Mouse (Mus musculus) liver, adult 2 months (tissue): ENCODE results near the gene Ablim2.

Source experiments
- CTCF ChIP-seq: fragments of 200-500 bp; IDR thresholded peaks from 2 replicates; pipeline ENCODE4 v1.5.1; 2011; ENCODE audit warnings: low read depth, low read length, control low read depth
- POLR2A ChIP-seq: fragments of 200-500 bp; IDR thresholded peaks from 2 replicates; pipeline ENCODE4 v1.6.1; 2011; ENCODE audit warnings: low read length, control low read depth; ENCODE audit not compliant: insufficient read depth; ENCODE audit errors: extremely low read depth

GRCm38 (mm10) chr5:35805209-35805608 is 47.5 kb downstream of the Ablim2 start:
- TF ChIP-seq CTCF (no peak), POLR2A (no peak)
